In genomic region chr5:36429551-36429950, GRCm38 (mm10) we compare ENCODE assay signal across 19 mouse cellular contexts. TPM values are rescaled to one million over a fixed set of nuclear protein-coding genes. Genes with fewer than 3 reads are reported as not detected.
"Had no signal": no experiment of that assay in that cellular context is flagged by ENCODE, and none has a peak within 500 bp of the region (broad histone marks: within the 10 kb centered on the region; RNA-seq: fewer than 3 reads in every experiment).

No protein-coding gene starts in this region.

- DNase-seq: lung, adult 2 months; lung, postnatal 14 days; lung, postnatal 36 days; right cerebral cortex, postnatal 14 days; thymus, adult 2 months; thymus, postnatal 25 days; thymus, postnatal 4 days had no signal

- H3K4me2 ChIP-seq: lung, embryonic 15.5 days; midbrain, embryonic 11.5 days; midbrain, embryonic 13.5 days; midbrain, embryonic 15.5 days; neural tube, embryonic 12.5 days; stomach, embryonic 15.5 days had no signal

- H3K27me3 ChIP-seq: midbrain, embryonic 13.5 days; midbrain, embryonic 15.5 days; neural tube, embryonic 12.5 days; stomach, embryonic 15.5 days had no signal

- ATAC-seq: lung, postnatal 0 days; midbrain, embryonic 13.5 days; midbrain, embryonic 15.5 days had no signal

- H3K4me1 ChIP-seq: lung, embryonic 15.5 days; megakaryocyte, embryonic 14.5 days had no signal

- H3K27ac ChIP-seq: lung, embryonic 15.5 days; macrophage; midbrain, embryonic 13.5 days; midbrain, embryonic 15.5 days; neural tube, embryonic 12.5 days; stomach, embryonic 15.5 days; stomach, postnatal 0 days had no signal

- H3K4me3 ChIP-seq: lung, embryonic 15.5 days; megakaryocyte, embryonic 14.5 days; midbrain, embryonic 13.5 days; midbrain, embryonic 15.5 days; neural tube, embryonic 12.5 days; stomach, embryonic 15.5 days had no signal

- H3K36me3 ChIP-seq: lung, embryonic 15.5 days; midbrain, embryonic 13.5 days; midbrain, embryonic 15.5 days; neural tube, embryonic 12.5 days; stomach, embryonic 15.5 days had no signal

- H3K9ac ChIP-seq: lung, embryonic 15.5 days; midbrain, embryonic 13.5 days; midbrain, embryonic 15.5 days; neural tube, embryonic 12.5 days; stomach, embryonic 15.5 days had no signal

- H3K9me3 ChIP-seq: lung, embryonic 15.5 days; megakaryocyte, embryonic 14.5 days; midbrain, embryonic 13.5 days; midbrain, embryonic 15.5 days; neural tube, embryonic 12.5 days; stomach, embryonic 15.5 days had no signal

RNA-seq across cellular contexts. Expression of gene Sorcs2, which starts 31.6 kb away (rescaled TPM):
- total RNA-seq: megakaryocyte progenitor cell, adult 5-6 weeks had no signal
- polyA plus RNA-seq: macrophage had no signal

RNA-seq across cellular contexts. Expression of gene Ccdc96, which starts 54.8 kb away (rescaled TPM):
- total RNA-seq: monocyte, adult 5-6 weeks had no signal
